Mouse (Mus musculus) midbrain, postnatal 0 days (tissue): ENCODE measurements at regions not wholly inside any gene's neighbourhood (a gene's known extent, or its start where the extent isn't known, plus 50 kb on each side); places are given as distances from the start of the nearest gene placed in this dataset.
A peak's percentile ranks its signal among the peaks of the same experiment; 100 is the strongest.

Experiments
- ATAC-seq: fragments of 200-750 bp; cut with Nextera tagmentation; 2 replicates; pipeline ENCODE4 v1.8.0; 2017; ENCODE audit warnings: moderate number of reproducible peaks, mild to moderate bottlenecking, moderate TSS enrichment, moderate library complexity; ENCODE audit not compliant: low FRiP score
- DNase-seq: peaks from one replicate; pipeline ENCODE4 v3.0.0-alpha.2; 2015; ENCODE audit warnings: low spot score
- H3K27ac ChIP-seq: fragments of 300-500 bp; sonication (generic); 2 replicates; pipeline ENCODE4 v1.5.1; 2014; ENCODE audit warnings: low read depth, mild to moderate bottlenecking, low read length, mixed read lengths
- H3K27me3 ChIP-seq: fragments of 300-500 bp; sonication (generic); 2 replicates; pipeline ENCODE4 v1.6.1; 2014; ENCODE audit warnings: low read length, control low read depth, mixed read lengths; ENCODE audit not compliant: insufficient read depth
- H3K36me3 ChIP-seq: fragments of 300-500 bp; sonication (generic); 2 replicates; pipeline ENCODE4 v1.6.1; 2014; ENCODE audit warnings: low read length, control low read depth, mixed read lengths; ENCODE audit not compliant: insufficient read depth
- H3K4me1 ChIP-seq: fragments of 300-500 bp; sonication (generic); 2 replicates; pipeline ENCODE4 v1.6.1; 2014; ENCODE audit warnings: mild to moderate bottlenecking, control low read depth, antibody characterized with exemption, low read length, mixed read lengths; ENCODE audit not compliant: insufficient read depth
- H3K4me2 ChIP-seq: fragments of 300-500 bp; sonication (generic); 2 replicates; pipeline ENCODE4 v1.6.1; 2014; ENCODE audit warnings: low read depth, mild to moderate bottlenecking, low read length, mixed read lengths; ENCODE audit not compliant: poor library complexity, severe bottlenecking
- H3K4me3 ChIP-seq: fragments of 300-500 bp; sonication (generic); 2 replicates; pipeline ENCODE4 v1.5.1; 2014; ENCODE audit warnings: low read depth, mild to moderate bottlenecking, low read length, moderate library complexity
- H3K9ac ChIP-seq: fragments of 300-500 bp; sonication (generic); replicated peaks from 2 replicates; pipeline ENCODE4 v1.6.1; 2014; ENCODE audit warnings: mild to moderate bottlenecking, low read length, moderate library complexity, mixed read lengths; ENCODE audit not compliant: poor library complexity, severe bottlenecking
- H3K9me3 ChIP-seq: fragments of 300-500 bp; sonication (generic); 2 replicates; pipeline ENCODE4 v1.6.1; 2016; ENCODE audit warnings: low read length, control low read depth
- CTCF ChIP-seq: IDR thresholded peaks from 2 replicates; pipeline ENCODE4 v1.5.1; 2016; ENCODE audit warnings: antibody characterized with exemption, mild to moderate bottlenecking
- WGBS: fragments of 180-500 bp; shearing (Covaris S2); extraction: QIAGEN DNeasy Blood & Tissue Kit; methylation state at CpG from one replicate; pipeline ENCODE4 v1.1.7; 2014; 5-methylcytosine and 5-hydroxymethylcytosine counted together

GRCm38 (mm10) chr3:21813401-21813800 is 263.1 kb upstream of the Tbl1xr1 start:
- no peaks in the 10 kb centered on the region for H3K9me3 ChIP-seq
- WGBS = 86% methylated on average over 1 of the region's 1 CpGs
- ATAC-seq (no peak), DNase-seq (no peak)
- no peak overlapping the region for H3K9ac ChIP-seq
- no peak overlapping the region for H3K4me2 ChIP-seq
- no peaks in the 10 kb centered on the region for H3K36me3 ChIP-seq
- TF ChIP-seq CTCF = no peak
- no peaks in the 10 kb centered on the region for H3K27me3 ChIP-seq
- H3K4me3 ChIP-seq = no peak overlapping the region
- H3K27ac ChIP-seq = no peak overlapping the region
- H3K4me1 ChIP-seq = peaks cover 8% of the 10 kb centered on the region

GRCm38 (mm10) chr3:21816968-21817858 is 259.2 kb upstream of the Tbl1xr1 start:
- Histone ChIP-seq H3K27ac (no peak overlapping the region), H3K4me2 (no peak overlapping the region), H3K4me1 (no peaks in the 10 kb centered on the region), H3K9me3 (no peaks in the 10 kb centered on the region), H3K4me3 (no peak overlapping the region), H3K36me3 (no peaks in the 10 kb centered on the region), H3K9ac (no peak overlapping the region), H3K27me3 (no peaks in the 10 kb centered on the region)
- ATAC-seq (no peak), DNase-seq (peak; percentile 70)
- no peak for TF ChIP-seq CTCF
- 30% methylated on average over 4 of the region's 4 CpGs for WGBS

GRCm38 (mm10) chr3:21819030-21819429 is 257.4 kb upstream of the Tbl1xr1 start:
- Histone ChIP-seq H3K9ac (no peak overlapping the region), H3K4me2 (no peak overlapping the region), H3K27me3 (no peaks in the 10 kb centered on the region), H3K27ac (no peak overlapping the region), H3K4me3 (no peak overlapping the region), H3K4me1 (no peaks in the 10 kb centered on the region), H3K36me3 (no peaks in the 10 kb centered on the region), H3K9me3 (no peaks in the 10 kb centered on the region)
- WGBS = 72% methylated on average over 4 of the region's 4 CpGs
- DNase-seq (no peak), ATAC-seq (no peak)
- TF ChIP-seq CTCF = no peak

- no peak overlapping the region for H3K4me2 ChIP-seq
- H3K9ac ChIP-seq = no peak overlapping the region
- no peak for ATAC-seq
- no peak overlapping the region for H3K4me3 ChIP-seq
- no peaks in the 10 kb centered on the region for H3K27me3 ChIP-seq
- no peaks in the 10 kb centered on the region for H3K9me3 ChIP-seq
- no peaks in the 10 kb centered on the region for H3K36me3 ChIP-seq
- no peak for TF ChIP-seq CTCF
- DNase-seq = no peak
- H3K27ac ChIP-seq = no peak overlapping the region
- WGBS = 79% methylated on average over 3 of the region's 3 CpGs
- H3K4me1 ChIP-seq = no peaks in the 10 kb centered on the region
Observed at GRCm38 (mm10) chr3:21820051-21820598, 256.3 kb upstream of the Tbl1xr1 start.

GRCm38 (mm10) chr3:21822675-21823074 is 253.8 kb upstream of the Tbl1xr1 start:
- ATAC-seq = no peak
- Histone ChIP-seq H3K27me3 (no peaks in the 10 kb centered on the region), H3K36me3 (no peaks in the 10 kb centered on the region), H3K4me2 (no peak overlapping the region), H3K9ac (no peak overlapping the region), H3K4me3 (no peak overlapping the region), H3K9me3 (no peaks in the 10 kb centered on the region), H3K27ac (no peak overlapping the region), H3K4me1 (no peaks in the 10 kb centered on the region)
- no peak for DNase-seq
- TF ChIP-seq CTCF = no peak
- WGBS = 83% methylated on average over 4 of the region's 4 CpGs

- Histone ChIP-seq H3K27me3 (no peaks in the 10 kb centered on the region), H3K4me3 (no peak overlapping the region), H3K9me3 (no peaks in the 10 kb centered on the region), H3K4me1 (no peaks in the 10 kb centered on the region), H3K36me3 (no peaks in the 10 kb centered on the region), H3K9ac (no peak overlapping the region), H3K4me2 (no peak overlapping the region), H3K27ac (no peak overlapping the region)
- no peak for DNase-seq
- TF ChIP-seq CTCF = no peak
- 56% methylated on average over 4 of the region's 4 CpGs for WGBS
- ATAC-seq = no peak
Observed at GRCm38 (mm10) chr3:21823331-21823730, 253.1 kb upstream of the Tbl1xr1 start.
